Mouse (Mus musculus): ENCODE data around the gene Ly6g5c.

GRCm38 (mm10) chr17:35102299-35102698 lies 5.8 kb upstream of the Ly6g5c start:
- TF ChIP-seq CTCF (IDR thresholded peaks at IDR 0.05; ENCODE audit: low read depth) (no peak), EP300 (IDR thresholded peaks at IDR 0.05; ENCODE audit: low read depth) (no peak)
